Mouse (Mus musculus) cerebellum, postnatal 14 days (tissue): ENCODE results near the gene Plpp6.

Source experiments
- DNase-seq, 2 experiments: peaks; one replicate each; pipeline ENCODE4 v3.0.0; 2021; ENCODE audit warnings: mixed read lengths in 2 of 2

The Plpp6 gene

DNA sequence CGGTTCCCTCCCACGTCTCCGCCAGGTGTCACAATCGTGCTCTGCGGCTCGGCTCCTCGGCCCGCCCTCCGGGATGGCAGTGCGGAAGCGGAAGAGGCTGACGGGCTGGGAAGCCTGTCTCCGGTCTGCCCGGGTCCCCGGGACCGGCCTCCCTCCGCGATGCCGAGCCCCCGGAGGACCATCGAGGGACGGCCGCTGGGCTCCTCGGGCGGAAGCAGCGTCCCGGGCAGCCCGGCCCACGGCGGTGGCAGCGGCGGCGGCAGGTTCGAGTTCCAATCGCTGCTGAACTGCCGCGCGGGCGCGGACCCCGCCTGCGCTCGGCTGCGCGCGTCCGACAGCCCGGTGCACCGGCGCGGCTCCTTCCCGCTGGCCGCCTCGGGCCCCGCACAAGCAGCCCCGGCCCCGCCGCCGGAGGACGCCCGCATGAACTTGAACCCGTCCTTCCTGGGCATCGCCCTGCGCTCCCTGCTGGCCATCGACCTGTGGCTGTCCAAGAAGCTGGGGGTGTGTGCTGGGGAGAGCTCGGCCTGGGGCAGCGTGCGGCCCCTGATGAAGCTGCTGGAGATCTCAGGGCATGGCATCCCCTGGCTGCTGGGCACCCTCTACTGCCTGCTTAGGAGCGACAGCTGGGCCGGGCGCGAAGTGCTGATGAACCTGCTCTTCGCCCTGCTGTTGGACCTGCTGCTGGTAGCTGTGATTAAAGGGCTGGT, at the start of gene Plpp6:
Plpp6 (plus strand) TSS at position 112 of the 710 bp plus-strand sequence.
- DNase-seq, result peak; percentile 89 to 90

DNA sequence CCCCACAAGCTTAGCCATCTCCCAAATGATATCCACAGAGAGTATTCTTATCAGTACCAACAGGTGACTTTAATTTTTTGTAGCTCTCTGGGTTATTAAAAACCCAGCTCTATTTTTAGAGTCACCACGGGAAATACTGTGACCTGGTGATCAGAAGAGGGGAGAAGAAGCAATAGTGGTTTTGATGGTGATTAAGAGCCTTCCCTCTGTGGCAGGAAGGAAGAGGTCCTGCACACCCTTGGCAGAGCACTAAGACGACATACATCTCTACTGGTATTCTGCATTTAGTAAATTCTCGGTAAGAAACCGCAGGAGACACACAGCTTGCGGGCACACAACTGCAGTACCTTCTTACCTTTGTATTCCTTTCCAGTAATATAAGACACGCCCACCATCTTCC, 49.2 kb upstream of the Plpp6 start:
- DNase-seq, result no peak

DNA sequence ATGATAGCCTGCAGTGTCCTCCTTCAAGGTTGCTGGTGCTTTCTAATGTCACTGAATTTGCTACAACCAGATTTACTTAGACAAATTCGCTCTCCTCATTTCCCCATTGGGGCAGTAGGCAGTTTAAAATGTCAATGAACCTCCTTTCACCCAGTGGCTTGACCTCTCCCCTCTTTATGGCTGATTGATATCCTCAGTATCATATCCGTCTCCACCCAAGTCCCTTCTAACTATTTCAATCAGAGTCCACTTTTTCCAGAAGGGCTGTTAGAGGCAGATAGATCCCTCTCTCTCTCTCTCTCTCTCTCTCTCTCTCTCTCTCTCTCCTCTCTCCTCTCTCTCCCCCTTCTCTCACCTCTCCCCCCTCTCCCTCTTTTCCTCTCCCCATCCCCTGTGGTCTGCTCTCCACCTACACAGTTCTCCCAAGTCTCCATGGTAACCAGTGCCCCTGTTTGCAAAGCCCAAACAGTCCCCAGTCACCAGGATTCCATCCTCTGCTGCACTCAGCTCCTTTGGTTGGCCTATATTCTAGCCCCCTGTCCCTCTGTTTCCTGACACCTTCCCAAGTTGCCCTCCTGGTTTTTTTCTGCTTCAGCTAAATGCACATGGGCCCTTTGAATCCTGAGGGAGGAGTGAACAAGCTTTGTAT, 48.0 kb upstream of the Plpp6 start:
- DNase-seq, result no peak

DNA sequence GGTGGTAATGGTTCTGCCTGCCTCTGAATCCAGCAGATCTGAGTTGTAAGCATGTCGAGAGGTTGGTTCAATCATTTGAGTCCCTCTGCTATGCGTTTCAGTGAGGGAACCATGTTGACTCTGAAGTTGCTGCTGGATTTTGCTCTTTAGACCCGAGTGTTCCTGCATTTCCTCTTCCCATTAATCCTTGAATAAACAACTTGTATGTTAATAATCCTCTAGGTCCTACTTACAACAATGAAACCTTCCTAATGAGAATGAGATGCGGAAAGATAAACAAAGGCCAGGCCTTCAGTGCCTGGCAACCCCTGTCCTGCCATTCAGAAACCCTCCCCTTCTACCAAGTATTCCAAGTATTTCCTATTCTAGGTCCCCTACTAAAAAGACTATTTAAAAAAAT, 47.3 kb upstream of the Plpp6 start:
- DNase-seq, result no peak

DNA sequence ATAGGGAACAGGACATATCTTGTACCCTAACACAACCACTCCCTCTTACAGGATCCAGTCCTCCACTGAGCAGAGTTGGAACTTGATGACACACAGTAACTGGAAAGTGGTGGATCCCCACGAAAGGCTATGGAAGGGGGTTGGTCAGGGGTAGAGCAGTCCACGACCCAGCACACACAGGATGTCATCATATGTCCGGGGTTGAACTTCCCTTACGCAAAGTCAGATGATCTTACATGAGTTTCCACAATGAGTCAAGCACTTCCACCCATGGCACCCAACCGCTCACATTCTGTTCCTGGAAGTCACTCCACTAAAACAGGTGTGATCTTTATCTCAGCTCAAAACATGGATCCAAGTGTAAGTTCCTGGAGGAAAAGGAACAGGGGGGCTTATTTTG, 45.9 kb upstream of the Plpp6 start:
- DNase-seq, result no peak

DNA sequence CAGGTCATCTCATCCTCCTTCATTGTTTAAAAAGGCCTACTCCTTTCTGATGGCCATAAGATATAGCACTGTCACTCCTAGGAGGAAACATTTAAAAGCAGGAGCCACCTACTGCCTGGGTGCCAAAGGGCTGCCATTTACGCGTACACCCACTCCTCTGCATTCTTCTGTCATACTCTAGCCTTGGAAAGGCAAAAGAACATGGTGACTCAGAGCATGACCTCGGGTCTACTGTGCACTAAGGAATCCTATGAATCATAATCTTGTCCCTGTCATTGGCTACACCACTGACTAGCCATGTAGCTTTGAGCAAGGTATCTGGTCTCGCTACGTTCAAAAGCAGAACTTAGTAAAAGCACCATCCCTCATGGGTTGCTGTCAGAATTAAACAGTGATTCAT, 37.4 kb upstream of the Plpp6 start:
- no peak for DNase-seq

DNA sequence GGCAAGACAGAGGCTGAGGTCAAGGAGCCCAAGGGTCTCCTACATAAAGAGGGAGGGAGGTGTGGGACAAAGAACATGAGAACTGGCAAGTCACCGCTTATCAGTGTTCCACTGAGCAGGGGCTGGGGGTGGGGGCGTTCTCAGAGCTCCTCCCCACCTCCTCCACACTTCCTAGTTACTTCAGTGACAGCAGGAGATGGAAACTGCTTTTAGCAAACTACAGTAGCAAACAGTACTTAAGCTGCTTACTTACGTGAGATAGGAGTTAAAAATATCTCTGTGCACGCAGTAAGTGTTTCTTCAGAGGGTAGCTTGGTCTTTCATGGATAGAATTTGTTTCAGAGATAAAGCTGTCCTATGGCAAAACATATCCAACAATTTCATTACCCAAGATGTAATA, 36.4 kb upstream of the Plpp6 start:
- no peak for DNase-seq

DNA sequence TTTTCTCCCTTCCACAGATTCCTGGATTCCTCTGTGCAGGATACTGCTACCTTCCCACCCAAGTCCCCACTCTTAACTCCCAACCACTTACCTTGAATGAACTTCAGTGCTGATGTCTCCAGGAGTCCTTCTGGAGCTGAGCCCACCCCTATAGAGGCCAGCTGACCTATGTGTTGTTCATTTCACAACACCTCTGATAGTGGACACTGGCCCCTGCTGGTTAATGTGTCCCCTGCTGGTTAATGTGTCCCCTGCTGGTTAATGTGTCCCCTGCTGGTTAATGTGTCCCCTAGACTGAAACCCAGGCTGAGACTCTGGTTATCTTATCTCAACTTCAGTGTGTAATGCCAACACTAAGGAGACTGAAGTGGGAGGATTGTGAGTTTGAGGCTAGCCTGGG, 34.7 kb upstream of the Plpp6 start:
- DNase-seq, result no peak

DNA sequence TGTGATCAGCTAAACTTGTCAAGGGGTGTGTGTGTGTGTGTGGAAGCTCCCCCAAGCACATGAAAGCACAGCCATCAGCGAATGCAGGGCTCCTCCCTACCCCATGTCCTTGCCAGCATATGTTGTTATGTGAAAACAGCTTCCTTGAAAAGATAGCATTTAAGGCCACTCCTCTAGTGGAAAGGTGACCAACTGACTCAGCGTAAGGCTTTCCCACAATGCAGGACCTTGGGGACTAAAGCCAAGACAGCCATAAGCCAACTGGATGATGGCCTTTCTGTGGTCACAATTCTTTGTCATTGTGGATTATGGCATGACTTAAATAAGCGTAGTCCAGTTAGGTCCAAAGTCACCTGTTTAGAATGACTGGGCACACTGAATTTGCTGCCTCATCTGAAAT, 28.9 kb upstream of the Plpp6 start:
- DNase-seq, result no peak

DNA sequence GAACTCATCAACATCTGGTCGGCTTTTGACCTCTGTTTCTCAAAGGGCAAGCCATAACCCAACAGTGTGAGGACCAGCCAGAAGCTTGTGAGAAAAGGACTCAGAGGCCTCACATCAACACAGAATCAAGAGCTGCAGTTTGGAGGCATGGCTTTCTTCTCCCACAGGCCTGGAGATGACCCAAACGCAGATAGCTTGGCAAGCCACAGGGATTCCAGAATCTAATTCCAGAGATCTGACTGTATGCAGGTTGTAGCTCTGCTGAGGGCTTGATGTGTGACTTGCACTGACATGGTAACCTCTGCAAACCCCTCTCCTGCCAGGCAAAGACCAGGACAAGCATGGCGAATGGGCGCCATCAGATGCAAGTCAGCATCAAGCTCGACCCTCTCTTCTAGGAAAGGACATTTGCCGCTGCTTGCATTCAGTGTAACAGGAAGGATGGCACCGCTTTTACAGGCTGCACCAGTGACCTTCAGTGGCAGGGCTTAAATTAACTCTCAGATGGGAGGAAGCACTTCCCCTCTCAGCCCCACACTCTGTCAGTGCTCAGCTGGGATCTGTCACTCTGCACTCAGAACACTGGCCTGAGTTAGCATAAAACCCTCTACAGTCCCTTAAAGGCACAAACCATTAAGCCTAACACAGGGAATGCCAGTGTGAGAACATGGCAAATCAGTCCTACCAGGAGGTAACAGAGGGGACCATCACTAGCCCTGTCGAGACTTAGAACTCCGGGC, 23.4 kb upstream of the Plpp6 start:
- no peak for DNase-seq

DNA sequence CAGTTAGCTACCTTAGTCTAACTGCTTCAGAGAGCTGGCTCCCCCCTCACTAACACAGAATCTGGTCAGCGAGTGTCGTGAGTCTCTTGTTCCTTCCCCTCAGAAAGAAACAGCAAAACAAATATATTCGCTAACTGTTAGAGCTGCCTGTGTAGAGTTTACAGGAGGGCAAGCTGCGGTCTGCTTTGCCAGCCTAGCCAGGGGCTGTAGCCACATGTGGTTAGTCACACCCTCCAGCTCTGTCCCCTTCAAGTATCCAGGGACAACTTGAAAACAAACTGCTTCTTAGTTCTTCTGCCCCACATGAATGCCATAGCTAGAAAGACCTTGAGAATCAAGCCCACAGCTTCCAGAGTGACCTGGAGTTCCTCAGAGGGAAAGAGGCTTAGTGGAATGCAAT, 22.5 kb upstream of the Plpp6 start:
- DNase-seq, result no peak

DNA sequence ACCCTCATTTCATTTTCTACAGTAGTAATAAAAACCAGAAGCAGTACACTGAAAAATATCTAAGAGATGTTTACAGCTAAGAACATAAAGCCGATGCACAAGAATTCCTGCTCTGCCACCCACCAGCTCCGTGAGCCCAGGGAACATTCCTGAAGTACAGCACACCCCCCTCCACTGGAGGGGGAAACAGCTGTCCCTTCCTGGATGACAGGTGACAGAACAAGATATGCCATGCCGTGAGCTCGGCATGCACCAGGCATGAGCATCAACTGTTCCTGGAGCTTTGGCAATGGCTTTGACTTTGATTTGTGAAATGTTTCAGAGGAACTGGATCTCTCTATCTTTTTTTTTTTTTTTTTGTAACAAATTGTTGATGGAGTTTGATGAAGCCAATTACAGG, 17.0 kb upstream of the Plpp6 start:
- peak in 1 of 2 experiments; percentile 33 for DNase-seq

DNA sequence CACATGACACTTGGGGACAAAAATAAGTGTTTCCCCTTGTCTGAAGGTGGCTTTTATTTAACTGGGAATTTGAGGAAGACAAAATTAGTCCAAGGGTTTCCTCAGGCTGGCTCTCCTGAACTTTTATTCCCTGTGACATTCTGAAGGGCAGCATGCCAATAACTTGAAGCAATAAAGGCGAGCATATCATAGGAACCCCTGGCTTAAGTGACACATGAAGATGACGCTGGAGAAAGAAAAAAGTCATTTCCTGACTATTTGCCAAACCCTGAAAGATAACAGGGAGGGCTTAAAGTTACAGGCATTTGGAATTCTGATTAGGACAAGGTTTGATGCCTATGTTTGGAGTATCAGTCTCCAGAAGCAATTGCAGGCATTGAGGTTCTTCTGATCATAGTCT, 16.4 kb upstream of the Plpp6 start:
- no peak for DNase-seq

DNA sequence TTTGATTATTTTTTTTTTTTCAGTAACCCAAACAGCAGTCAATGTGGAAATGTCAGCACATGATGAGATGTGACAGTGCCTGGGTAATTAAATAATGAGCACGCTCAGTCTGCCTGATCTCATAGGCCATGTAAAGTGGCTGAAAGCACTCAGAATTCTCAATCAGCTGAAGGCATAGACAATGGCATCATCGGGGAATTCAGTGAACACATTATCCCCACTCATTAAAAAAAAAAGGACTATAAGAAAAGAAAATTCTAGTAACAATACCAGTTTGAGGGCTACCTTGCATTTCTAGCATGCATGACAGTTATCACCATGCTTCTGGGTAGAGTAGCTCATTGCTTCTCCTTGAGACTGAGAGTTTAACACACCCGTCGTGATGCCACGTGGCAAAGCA, 12.5 kb upstream of the Plpp6 start:
- no peak for DNase-seq

DNA sequence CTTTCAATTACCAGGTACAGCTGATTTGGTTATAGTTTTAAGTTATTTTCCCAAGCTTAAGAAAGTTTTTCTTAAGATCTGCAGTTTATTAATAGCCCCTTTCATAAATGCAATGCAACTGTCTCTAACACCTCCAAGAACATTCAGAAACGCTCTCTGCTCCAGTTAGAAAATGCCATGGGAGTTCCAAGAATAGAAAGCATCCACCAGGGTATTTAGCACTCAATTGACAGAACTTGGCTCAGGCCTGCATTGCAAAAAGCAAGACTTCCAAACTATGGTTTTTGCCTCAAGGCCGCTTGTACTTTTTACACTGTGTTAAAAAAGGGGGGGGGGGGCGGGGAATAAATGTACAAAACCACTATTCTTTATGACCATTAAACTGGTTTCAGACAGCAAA, 640 bp upstream of the Plpp6 start:
- no peak for DNase-seq

DNA sequence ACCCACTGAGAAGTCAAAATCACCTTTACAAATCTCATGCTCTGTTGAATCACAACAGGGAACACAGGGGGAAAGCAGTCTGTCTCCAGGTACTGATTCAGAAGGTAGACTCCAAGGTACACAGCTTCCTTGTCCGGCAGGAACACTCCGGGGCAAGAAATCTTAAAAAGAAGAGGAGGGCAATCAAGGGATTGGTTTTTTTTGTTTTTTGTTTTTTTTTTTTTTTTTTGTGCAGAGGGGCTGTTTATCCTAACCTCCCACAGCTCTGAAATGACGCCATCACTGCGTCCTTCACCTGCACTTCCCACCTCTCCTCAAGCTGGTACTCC, 276 bp upstream of the Plpp6 start:
- no peak for DNase-seq

DNA sequence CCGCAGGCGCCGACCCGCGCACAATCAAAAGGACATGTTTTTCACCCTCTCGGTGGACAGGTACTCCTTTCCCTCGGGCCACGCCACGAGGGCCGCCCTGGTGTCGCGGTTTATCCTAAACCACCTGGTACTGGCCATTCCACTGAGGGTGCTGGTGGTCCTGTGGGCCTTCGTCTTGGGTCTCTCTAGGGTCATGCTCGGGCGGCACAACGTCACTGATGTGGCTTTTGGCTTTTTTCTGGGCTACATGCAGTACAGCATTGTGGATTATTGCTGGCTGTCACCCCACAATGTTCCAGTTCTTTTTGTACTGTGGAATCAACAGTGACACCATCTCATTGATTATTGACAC, 775 bp downstream of the Plpp6 start:
- no peak for DNase-seq

DNA sequence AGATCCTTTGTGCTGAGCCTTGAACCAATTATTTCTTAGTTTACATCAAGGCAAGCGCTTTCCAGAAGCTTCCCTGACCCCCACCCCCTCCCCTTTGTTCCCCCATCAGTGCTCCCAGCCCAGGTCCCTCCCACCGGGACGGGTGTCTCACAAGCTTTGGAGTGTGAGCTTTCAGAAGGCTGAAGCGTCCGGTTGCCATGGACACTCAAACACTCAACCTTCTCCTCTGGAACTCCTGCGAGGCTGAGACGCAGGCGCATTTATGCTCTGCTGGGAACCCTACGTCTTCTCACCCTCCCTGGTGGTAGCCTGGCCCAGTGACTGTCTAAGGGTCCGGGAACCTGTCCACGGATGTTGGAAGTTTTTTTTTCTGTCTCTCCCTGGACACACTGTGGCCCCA, 3.9 kb downstream of the Plpp6 start, which contains the start of gene 4430402I18Rik:
4430402I18Rik (minus strand) TSS at position 149 of the 400 bp plus-strand sequence.
- DNase-seq, result no peak

DNA sequence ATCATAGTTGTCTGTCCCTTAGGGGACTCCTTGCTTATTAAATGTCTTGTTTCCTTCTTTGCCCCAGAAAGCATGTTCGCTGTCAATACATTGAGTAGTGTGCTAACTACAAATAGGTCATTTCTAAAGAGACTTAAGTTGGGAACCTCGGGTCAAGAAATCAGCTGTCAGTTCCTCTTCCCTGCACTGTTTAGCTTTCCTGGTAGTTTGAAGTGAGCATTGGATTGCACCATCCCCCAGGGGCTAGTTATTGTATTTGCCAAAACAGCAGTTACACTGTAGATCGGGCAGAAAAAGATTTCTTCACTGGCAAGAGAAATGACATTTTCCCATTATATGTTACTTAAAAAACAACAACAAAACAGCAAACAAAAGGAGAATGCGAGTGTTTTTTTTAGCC, 4.4 kb downstream of the Plpp6 start:
- DNase-seq, result no peak

DNA sequence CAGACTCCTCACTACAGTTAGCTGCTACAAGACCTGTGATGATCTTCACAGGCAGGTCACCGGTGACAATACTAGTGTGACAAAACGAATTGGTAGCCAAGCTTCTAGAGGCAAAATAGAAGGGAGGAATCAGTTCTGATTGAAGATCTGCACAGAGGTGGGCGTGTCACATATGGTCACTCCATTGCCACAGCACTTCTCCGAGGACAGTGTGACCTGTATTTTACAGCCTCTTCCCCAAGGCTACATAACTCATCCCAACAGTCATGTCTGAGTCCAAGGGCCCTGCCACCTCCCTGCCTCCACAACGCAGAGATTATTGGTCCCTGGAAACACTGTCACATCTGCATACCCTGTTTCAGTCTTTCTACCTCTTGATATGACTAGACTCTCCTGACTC, 5.5 kb downstream of the Plpp6 start:
- DNase-seq, result no peak

DNA sequence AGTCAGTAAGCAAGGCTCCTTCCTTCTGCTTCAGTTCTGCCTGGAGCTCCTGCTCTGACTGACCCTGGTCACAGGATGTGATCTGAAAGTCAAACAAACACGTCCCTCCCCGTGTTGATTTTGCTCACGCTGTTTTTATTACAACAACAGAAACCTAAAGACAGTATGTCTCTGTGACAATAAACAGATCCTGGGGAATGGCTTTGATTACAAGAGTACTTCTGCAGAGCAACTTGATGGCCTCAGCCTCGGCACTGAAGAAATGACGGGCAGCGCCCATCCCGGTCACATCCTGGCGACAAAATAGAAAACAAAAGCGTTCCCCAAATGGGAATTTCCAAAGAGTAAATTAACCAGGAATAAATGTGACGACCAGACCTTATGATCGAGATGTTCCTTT, 6.5 kb downstream of the Plpp6 start:
- no peak for DNase-seq

DNA sequence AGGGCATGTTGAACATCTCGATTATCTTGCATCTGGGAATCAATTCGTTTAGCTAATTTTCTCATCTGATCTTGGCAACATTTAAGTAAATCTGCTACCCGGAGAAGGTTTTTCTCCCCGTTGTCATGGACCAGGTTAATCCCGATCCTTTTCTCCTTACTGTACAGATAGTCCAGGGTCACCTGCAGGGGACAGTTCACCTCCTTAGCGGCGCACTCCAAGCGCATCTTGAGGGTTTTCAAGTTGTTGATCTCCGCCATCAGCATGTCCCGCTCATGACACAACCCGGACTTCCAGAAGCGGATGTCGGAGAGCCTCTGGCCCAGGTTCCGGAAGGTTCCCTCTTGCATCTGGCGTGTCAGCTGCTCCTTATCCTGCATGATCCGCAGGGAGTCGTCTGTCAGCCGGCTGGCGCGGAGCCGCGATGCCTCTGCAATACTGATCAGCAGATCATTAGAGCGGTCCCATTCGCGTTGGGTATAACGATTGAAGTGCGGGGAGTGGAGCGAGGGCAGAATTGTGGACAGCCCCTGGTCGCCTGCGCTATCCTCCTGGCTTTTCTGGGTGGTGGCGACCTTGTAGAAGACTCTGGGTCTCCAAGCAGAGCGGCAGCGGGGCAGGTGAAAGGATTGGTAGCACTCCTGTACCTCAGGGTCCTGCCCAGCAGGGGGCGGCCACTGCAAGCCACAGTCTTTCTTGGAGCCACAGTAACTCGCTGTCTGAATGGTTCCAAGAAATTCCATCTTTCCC, 11.3 kb downstream of the Plpp6 start:
- DNase-seq, result peak; percentile 85 to 86

DNA sequence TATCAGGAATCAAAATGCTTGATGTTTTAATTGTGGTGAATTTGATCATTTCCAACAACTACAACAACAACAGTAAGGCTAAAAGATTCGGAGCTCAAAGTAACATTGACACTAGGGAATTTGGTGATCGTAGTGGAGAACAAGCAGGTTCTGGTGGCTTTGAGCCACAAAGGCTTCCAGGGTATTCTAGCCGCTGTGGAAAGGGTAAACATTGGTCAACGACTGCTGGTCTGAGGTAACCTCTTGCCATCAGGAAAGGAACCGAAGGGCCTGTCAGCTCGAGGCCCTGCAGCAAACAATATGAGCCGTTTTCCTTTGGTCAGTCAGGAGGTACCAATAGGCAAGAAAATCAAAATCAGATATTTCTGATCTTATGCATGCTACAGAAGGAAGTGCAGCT, 18.9 kb downstream of the Plpp6 start:
- no peak for DNase-seq

DNA sequence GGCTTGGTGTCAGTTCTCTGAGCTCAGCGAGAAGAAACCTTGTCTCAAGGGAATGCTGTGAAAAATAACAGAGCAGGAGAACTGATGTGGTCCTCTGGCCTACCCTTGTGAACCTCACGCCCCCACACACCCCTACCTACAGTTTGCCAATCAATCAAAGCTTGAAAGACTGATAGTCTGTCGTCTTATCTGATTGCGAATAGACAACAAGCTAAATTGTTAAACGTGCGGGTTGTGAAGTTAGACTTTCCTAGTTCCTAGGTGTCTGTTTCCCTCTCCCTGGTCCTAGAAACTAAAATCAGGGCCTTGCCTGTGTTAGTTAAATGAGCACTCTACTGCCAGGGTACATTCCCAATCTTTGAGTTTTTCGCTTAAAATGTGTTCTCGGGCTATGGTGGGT, 25.8 kb downstream of the Plpp6 start:
- DNase-seq, result no peak
